Mouse (Mus musculus) CD8-positive naive resting alpha-beta T cell, adult 2 months (primary cell): Measurements from ENCODE around the gene Acads.
"Not testable (repeated sequence)": the region's sequence is repeated elsewhere in the genome, so short reads cannot be mapped to it uniquely, and the experiment has no call there.

Experiments used
- DNase-seq, 2 experiments: peaks; one replicate each; pipeline ENCODE4 v3.0.0; 2022; ENCODE audit warnings: low read depth in 2 of 2, low spot score in 2 of 2

Acads gene

GRCm38 (mm10) chr5:115149675-115150459 lies 30.7 kb upstream of the Acads start:
- DNase-seq, result no peak

DNA sequence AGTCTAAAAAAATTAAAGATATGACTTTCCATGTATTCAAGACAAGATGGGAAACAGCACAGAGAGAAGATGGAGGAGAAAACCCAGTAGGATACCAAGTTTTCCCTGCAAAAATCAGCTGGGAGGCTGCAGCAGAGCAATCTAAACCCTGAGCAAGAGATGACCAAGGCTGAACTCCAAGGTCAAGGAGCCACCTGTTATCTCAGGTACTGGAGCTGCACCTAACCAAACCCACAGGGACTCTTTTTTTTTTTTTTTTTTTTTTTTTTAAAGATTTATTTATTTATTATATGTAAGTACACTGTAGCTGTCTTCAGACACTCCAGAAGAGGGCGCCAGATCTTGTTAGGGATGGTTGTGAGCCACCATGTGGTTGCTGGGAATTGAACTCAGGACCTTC lies 29.7 kb upstream of the Acads start:
- DNase-seq, result not testable (repeated sequence)

DNA sequence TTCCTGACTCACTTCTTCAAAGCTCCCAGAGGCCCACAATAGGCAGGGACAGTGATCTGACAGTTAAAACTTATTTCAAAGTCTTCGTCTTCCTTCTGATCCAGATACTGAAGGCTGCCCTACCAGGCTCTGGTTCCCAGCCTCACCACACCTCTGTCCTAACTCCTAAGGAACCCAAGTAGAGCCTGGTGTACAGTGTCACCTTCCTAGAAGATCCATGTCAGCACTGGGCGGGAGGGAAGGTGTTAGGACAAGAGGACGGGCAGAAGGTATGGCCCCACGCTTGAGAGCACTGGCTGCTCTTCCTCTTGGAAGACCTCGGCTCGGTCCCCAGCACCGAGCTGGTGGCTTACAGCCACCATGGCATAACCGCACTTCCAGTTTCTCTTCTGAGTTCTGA lies 29.2 kb upstream of the Acads start:
- DNase-seq, result no peak

DNA sequence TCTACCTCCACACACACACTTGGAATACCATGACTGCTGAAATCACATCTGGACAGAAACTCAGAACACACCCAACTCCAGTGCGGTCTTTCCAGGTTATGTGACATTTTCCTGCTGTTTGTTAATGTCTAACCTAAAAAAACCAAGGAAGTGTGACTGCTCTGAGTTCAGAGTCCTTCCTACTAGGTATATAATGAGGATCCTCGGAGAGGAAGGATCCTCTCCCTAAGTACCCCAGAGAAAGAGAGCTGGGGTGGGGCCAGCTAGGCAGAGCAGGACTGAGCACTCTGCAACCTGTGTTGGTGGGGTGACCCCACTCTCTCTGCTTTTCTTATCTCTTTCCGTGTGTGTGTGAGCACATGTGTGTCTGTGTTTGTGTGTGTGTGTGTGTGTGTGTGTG lies 28.2 kb upstream of the Acads start:
- DNase-seq, result no peak

GRCm38 (mm10) chr5:115146747-115147130 lies 27.6 kb upstream of the Acads start:
- DNase-seq, result no peak

- no peak for DNase-seq
Observed at GRCm38 (mm10) chr5:115145976-115146746, 27.0 kb upstream of the Acads start.

GRCm38 (mm10) chr5:115145253-115145968 lies 26.3 kb upstream of the Acads start:
- DNase-seq, result no peak

DNA sequence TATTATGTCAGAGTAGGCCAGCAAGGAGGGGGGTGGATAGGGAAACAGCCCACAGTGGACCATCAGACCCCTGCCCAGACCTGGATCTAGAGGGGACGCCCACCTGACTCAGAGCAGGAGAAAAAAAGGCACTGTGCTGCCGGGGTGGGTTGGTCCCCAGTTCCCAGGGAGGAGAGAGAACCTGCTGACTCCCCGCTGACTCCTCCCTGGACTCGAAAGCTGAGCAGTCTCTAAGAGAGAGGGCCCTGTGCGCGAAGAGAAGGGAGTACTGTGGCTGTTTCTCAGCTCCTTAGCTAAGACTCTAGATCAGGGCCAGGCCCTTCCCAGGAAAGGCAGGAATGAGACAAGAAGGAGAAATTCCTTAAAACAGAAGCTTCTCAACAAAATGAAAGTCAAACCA lies 25.3 kb upstream of the Acads start:
- DNase-seq, result no peak

GRCm38 (mm10) chr5:115143552-115143951 lies 24.4 kb upstream of the Acads start:
- DNase-seq, result no peak

GRCm38 (mm10) chr5:115142166-115142697 lies 23.1 kb upstream of the Acads start:
- no peak for DNase-seq

DNA sequence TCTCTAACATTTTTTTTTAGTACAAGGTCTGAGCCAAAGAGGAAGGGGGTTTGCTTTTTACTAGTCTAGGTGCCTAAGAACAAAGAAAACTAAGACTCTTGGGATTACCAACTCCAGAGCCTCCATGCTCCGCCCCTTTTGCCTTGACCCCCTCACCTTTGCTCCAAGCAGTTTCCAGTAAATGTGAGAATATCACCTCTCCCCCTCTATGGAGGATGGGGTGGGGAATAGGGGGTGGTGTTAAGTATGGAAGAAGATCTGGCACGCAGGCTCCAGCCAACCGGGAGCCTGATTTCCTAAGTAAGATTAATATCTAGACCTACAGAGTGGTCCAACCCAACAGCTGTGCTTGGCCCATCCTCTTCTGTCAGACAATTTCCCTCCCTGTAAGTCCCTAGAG lies 21.6 kb upstream of the Acads start:
- no peak for DNase-seq

DNA sequence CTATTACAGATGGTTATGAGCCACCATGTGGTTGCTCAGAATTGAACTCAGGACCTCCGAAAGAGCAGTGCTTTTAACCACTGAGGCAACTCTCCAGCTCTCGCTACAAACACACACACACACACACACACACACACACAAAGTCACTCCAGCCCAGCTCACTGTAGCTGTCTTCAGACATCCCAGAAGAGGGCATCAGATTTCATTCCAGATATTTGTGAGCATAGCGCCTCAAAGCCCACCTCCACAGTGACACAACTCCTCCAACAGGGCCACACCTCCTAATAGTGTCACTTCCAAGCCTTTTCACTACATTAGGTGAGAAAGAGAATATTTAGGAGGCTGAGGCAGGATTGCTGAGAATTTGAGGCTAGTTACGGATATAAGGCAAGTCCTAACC lies 20.0 kb upstream of the Acads start:
- DNase-seq, result no peak

GRCm38 (mm10) chr5:115134234-115135165 lies 15.4 kb upstream of the Acads start, which contains the start of gene Unc119b:
Gene Unc119b, minus strand, starts transcription at chr5:115134975.
- DNase-seq, result peak; percentile 83 to 92

GRCm38 (mm10) chr5:115133358-115134066 lies 14.4 kb upstream of the Acads start:
- no peak for DNase-seq

GRCm38 (mm10) chr5:115132465-115132864 lies 13.3 kb upstream of the Acads start:
- no peak for DNase-seq

- no peak for DNase-seq
Observed at GRCm38 (mm10) chr5:115129328-115129727, 10.2 kb upstream of the Acads start.

DNA sequence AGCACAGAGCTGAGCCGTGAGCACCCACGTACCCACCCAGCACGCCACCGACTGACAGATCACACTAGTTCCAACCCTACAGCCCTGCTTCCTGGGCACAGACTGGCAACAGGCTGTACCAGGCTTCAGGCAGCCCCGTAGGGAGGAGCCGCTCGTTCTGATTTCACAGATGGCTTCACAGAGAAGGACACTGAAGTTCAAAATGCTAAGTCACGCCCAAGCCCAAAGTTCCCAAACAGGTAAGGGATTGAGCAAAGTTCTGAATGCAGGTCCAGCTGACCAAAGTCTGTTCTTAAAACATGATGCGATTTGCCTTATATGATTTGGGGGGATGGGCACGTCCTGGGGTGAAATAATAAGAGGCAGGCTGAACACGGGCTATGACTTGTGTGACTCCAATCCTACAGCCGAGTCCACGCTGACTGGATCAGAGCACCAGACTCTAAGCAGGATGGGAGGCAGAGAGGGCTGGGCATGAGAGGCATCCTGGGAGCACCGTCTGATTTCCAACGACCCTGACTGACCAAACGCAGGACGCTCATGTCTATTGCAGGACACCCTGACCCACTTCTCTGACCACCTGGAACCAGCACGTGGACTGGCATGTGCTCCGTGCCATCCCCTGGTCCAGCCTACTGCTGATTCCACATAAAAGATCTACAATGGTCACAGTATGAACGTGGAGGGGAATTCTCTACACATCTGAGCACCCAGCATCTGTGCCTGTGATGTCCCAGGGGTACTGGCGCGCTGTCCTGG lies 8.5 kb upstream of the Acads start:
- no peak for DNase-seq

DNA sequence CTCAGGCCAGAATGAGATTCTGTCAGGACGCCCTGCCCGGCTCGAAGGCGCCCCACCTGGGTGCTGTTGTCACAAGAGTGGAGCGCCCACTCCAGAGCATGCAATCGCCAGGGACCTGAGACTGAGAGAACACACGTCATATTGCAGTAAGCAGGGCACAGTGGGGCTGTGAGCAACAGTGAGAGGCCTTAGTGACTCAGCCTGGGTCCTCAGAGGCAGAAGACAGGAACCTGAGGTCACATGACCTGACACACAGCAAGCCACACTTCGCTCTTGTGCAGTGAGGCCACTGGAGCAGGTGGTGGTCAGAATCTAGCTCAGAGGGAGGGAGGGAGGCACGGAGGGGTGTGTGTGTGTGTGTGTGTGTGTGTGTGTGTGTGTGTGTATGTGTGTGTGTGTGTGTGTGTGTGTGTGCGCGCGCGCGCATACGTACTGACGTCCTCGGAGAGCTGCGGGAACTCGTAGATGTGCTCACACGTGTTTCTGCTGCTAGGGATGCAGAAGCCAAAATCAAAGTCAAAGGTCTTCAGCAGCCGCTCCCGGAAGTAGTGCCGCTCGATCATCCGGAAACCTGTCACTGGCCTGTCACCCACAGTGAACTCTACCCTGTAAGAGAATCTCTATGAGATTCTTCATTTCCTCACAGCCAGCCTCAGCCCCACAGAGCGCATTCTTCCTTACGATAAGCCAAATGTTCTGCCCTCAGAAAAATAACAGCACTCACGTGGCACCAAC lies 7.6 kb upstream of the Acads start:
- DNase-seq, result peak in 1 of 2 experiments; percentile 19
